Mouse (Mus musculus) left cerebral cortex, adult 18-20 months (tissue): ENCODE data around the gene Olfr1280. TPM values are rescaled to one million over a fixed set of nuclear protein-coding genes. Genes with fewer than 3 reads are reported as not detected.

Experiments
- DNase-seq, 2 experiments: peaks; one replicate each; pipeline ENCODE4 v3.0.0; 2021 to 2022; ENCODE audit warnings: low spot score in 2 of 2, mixed read lengths in 1 of 2
- long read RNA-seq, 2 experiments: library from polyadenylated mRNA; stranded (forward); transcript quantifications; one replicate each; pipeline ENCODE4 v2.0.0; 2021
- total RNA-seq, 2 experiments: library from RNA; stranded (reverse); gene quantifications; 2 replicates each; pipeline ENCODE4 v1.2.3; 2021

The Olfr1280 gene
- not detected for total RNA-seq
- long read RNA-seq, experiment 1, result 0 reads
- long read RNA-seq, experiment 2, result 0 reads

GRCm38 (mm10) chr2:111313717-111314116 is at the start of gene Olfr1280:
Gene Olfr1280, plus strand, starts transcription at chr2:111314017.
- DNase-seq, result no peak

DNA sequence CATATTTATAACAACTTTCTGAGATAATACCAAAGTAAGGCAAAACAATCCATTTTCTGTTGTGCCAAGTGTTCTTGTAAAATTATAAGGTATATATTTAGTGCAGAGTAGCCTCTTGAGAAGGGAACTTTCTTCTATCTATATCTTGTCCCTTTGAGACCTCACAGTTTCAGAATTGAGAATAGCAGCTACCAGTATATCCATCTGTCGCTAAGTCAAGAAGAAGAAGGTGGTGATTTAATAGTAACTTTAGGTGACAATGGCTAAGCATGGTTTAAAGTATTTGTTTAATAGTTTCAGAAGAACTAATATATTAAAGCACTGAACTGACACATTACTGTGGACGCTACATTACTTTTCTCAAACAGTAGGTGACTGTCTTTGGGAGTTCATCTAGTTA is 39.8 kb upstream of the Olfr1280 start, which contains the start of gene Olfr1277:
TSS of gene Olfr1277 (minus strand) at position 101 of the 400 bp plus-strand sequence.
- DNase-seq, result no peak

- DNase-seq, result no peak
Measured at GRCm38 (mm10) chr2:111289836-111290235, 24.0 kb upstream of the Olfr1280 start, which contains the start of gene Olfr1278. Gene Olfr1278, plus strand, starts transcription at chr2:111290136.

DNA sequence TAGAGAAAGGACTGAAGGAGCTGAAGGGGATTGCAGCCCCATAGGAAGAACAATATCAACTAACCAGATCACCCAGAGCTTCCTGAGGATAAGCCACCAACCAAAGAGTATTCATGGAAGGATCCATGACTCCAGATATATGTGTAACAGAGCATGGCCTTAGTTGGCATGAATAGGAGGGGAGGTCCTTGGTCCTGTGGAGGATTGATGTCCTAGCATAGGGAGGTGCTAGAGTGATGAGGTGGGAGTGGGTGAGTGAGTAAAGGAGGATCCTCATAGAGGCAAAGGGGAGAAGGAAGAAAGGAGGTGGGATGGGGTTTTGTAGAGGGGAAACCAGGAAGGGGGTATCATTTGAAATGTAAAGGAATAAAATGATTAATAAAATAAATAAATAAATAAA is 15.3 kb upstream of the Olfr1280 start:
- DNase-seq, result no peak

- no peak for DNase-seq
Measured at GRCm38 (mm10) chr2:111300374-111300773, 13.4 kb upstream of the Olfr1280 start, which contains the start of gene Olfr1279. Gene Olfr1279, plus strand, starts transcription at chr2:111300635.

DNA sequence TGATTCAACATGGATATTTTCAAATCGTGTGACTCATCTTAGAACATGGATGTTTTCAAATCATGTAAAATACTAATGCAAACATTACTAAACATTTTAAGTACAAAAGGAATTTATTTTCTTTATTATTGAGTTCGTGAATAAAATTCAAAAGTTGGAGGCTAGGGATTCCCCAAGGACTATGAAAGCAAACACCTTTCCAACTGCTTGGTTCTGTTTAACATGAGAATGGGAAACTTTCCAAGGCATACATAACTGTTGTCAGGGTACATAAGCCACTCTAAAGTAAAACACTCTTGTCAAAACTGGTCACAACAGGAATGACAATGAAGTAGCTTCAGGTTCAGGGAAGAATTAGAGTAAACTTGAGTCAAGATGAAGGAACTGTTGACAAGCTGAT is 12.4 kb downstream of the Olfr1280 start, which contains the start of gene Olfr1281:
TSS of gene Olfr1281 (plus strand) at position 301 of the 400 bp plus-strand sequence.
- DNase-seq, result no peak

- DNase-seq, result peak in 1 of 2 experiments; percentile 2
Measured at GRCm38 (mm10) chr2:111333721-111334120, 19.9 kb downstream of the Olfr1280 start.

DNA sequence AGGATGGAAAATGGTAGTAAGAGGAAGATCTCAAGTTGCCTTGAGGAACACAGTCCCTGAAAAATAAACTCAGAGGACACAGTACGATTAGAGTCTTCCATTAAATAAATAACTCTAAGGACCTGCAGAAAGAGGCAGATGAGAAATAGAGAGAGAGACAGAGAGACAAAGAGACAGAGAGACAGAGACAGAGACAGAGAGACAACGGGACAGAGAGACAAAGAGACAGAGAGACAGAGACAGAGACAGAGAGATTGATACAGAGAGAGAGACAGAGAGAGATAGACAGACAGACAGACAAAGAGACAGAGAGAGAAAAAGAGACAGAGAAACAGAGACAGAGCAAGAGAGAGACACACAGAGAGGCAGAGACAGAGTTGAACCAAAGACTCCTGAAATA is 22.2 kb downstream of the Olfr1280 start, which contains the start of gene Olfr1282:
TSS of gene Olfr1282 (minus strand) at position 101 of the 400 bp plus-strand sequence.
- no peak for DNase-seq

DNA sequence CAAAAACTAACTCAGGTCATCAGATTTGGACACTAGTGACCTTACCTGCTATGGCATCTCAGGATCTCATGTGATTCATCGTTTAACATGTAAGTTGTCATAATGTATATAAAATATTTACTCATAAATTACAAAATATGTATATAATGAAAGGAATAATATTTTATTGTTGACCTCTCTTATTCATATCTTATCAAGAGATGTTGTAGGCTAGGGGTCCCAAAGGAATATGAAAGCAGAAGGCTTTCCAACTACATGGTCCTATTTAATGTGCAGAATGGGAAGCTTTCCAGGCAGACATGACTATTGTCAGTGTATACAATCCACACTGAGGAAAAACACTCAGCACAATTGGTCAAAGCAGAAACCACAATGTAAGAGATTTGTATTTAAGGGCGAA is 52.7 kb downstream of the Olfr1280 start, which contains the start of gene Olfr1283:
TSS of gene Olfr1283 (plus strand) at position 301 of the 400 bp plus-strand sequence.
- DNase-seq, result no peak

- no peak for DNase-seq
Measured at GRCm38 (mm10) chr2:111375222-111375621, 61.4 kb downstream of the Olfr1280 start, which contains the start of gene Olfr1284. Gene Olfr1284, plus strand, starts transcription at chr2:111375522.

Other genes with a start within 250 kb of the Olfr1280 start
- not detected for gene Gm13941, start 208.0 kb upstream of the Olfr1280 start, total RNA-seq
- gene Gm15130, start 161.1 kb upstream of the Olfr1280 start, total RNA-seq, result not detected
- gene 4930430A15Rik, start 84.4 kb upstream of the Olfr1280 start, total RNA-seq, result not detected
- gene Olfr1275, start 78.7 kb upstream of the Olfr1280 start, total RNA-seq, result not detected
- gene Olfr1276, start 59.5 kb upstream of the Olfr1280 start, total RNA-seq, result not detected
- not detected for gene Olfr1277, start 39.9 kb upstream of the Olfr1280 start, total RNA-seq
- gene Olfr1278, start 23.9 kb upstream of the Olfr1280 start, total RNA-seq, result not detected
- gene Olfr1279, start 13.4 kb upstream of the Olfr1280 start, total RNA-seq, result not detected
- not detected for gene Olfr1281, start 12.5 kb downstream of the Olfr1280 start, total RNA-seq
- gene Olfr1282, start 22.1 kb downstream of the Olfr1280 start, total RNA-seq, result not detected
- gene Olfr1283, start 52.8 kb downstream of the Olfr1280 start, total RNA-seq, result not detected
- gene Olfr1284, start 61.5 kb downstream of the Olfr1280 start, total RNA-seq, result not detected
- not detected for gene Olfr1286, start 109.1 kb downstream of the Olfr1280 start, total RNA-seq
- not detected for gene Olfr1287, start 135.1 kb downstream of the Olfr1280 start, total RNA-seq
- gene Olfr1288, start 160.1 kb downstream of the Olfr1280 start, total RNA-seq, result not detected
- not detected for gene Olfr1289, start 166.8 kb downstream of the Olfr1280 start, total RNA-seq
- not detected for gene Olfr1290, start 179.8 kb downstream of the Olfr1280 start, total RNA-seq
- gene Olfr1291-ps1, start 183.2 kb downstream of the Olfr1280 start, total RNA-seq, result not detected
- gene Olfr1293-ps, start 211.2 kb downstream of the Olfr1280 start, total RNA-seq, result not detected
- not detected for gene Olfr1294, start 226.3 kb downstream of the Olfr1280 start, total RNA-seq